Mouse (Mus musculus): ENCODE measurements around the gene Fkbp1b.
"Not testable (repeated sequence)": the region's sequence is repeated elsewhere in the genome, so short reads cannot be mapped to it uniquely, and the experiment has no call there.

Gene Fkbp1b

DNA sequence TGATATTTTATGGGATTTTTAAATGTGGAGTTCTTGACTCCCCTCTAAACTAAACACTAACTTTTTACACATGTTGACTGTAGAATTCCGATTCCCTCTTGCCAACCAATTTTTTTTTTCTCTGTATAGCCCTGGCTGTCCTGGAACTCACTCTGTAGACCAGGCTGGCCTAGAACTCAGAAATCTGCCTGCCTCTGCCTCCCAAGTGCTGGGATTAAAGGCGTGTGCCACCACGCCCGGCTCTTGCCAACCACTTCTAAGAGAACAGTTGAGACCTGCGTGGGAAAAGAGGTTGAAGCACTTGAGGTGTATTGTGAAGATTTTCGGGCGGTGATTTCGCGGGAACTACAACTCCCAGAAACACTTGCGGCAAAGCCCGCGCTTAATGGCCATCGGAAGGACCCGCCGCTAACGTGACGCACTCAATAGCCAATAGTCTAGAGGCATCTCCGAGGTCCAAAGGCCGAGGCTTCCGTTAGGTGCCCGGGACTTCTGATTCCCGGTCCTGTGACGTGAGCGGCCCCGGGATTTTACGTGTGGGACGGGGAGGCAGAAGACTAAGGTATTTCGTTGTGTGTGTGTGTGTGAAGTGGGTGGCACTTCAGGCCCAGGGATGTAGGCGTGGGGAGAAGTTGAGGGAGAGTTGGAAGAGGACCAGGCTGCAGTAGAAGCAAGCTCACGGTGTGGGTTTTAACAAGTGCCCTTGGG is 1.7 kb upstream of the Fkbp1b start, which contains the start of gene Wdcp:
Gene Wdcp (plus strand): TSS at position 414 of the 708 bp plus-strand sequence.
- peak; percentile 95 for DNase-seq

- no peak for DNase-seq
Measured at GRCm38 (mm10) chr12:4842456-4842855, 1.1 kb upstream of the Fkbp1b start.

DNA sequence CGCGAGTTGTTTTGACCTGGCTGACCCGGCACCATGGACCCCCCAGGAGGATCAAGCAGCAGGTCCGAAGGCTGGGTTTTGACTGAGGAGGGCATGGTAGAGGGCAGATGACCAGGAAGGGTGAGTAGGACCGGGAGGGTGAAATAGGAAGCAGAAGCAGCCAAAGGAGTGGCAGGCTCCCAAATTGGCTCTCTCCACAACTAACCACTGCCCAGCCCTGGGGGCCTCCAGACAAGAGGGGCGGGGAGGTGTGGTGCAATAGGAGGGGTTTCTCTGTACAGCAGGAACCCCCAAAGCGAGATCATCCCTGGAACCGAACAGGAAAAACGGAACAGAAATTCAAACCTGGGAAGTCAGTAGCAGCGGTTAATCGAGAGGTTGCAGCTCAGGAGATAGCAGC is 650 bp downstream of the Fkbp1b start:
- no peak for DNase-seq

GRCm38 (mm10) chr12:4840010-4840409 is 1.4 kb downstream of the Fkbp1b start:
- no peak for DNase-seq

GRCm38 (mm10) chr12:4836959-4837358 is 4.4 kb downstream of the Fkbp1b start:
- no peak for DNase-seq

GRCm38 (mm10) chr12:4827256-4827655 is 14.1 kb downstream of the Fkbp1b start:
- DNase-seq = no peak

GRCm38 (mm10) chr12:4817361-4818101 is 23.9 kb downstream of the Fkbp1b start, which contains the start of gene Sf3b6:
Gene Sf3b6, plus strand, starts transcription at chr12:4817544.
- DNase-seq = peak; percentile 97

GRCm38 (mm10) chr12:4816680-4817360 is 24.6 kb downstream of the Fkbp1b start:
- no peak for DNase-seq

DNA sequence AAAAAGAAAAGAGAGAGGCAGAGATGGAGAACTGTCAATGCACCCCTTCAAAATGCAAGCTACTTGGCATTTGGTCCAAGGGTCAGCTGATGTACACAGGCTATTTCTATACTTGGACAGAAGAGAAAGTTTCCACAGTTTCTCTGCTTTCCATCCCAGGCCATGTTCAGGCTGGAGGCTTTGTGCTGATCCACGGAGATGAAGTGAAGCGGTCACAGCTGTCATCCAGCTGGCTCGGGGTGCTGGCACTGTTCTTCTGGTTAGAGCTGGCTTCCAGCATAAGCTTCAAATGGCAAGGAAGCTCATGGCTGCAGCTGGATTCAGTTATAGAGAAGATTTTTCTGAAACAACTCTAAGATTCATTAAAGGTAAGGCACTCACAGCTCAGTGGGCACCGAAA is 27.8 kb downstream of the Fkbp1b start:
- no peak for DNase-seq

DNA sequence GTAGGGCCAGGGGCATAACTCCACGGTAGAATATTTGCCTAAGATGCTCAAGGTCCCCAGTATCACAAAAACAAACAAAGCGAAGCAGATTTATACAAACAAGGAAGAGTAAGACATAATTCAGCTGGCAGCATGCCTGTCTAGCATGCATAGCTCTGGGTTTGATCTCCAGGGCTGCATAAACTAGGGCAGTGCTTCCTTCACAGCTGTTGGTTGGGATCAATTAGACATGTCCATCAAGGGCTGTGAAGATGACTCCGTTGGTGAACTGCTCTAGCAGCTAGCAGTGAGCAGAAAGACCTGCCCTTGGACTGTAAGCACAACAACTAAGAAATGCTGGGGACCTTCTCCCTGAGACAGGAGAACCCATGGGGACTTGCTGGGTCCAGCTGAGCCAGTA is 29.7 kb downstream of the Fkbp1b start:
- DNase-seq = no peak

DNA sequence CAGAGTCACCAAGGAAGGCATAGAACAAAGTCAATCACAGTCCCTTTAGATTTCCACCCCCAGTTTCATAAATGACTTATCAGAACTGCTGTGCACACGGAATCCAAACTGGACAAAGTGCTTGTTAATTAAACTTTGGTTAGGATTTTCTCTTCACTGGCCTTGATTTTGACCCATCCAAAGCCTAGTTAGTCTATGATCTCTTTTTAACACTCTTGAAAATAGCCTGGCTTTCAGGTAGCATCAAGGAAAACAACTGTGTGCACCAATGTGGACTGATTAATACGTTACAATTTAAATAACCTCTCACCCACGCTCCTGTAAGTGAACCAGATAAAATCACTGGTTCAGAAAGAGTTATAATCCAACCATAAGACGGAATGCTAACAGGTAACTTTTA is 30.4 kb downstream of the Fkbp1b start:
- no peak for DNase-seq

- not testable (repeated sequence) for DNase-seq
Measured at GRCm38 (mm10) chr12:4797471-4797870, 43.9 kb downstream of the Fkbp1b start.

DNA sequence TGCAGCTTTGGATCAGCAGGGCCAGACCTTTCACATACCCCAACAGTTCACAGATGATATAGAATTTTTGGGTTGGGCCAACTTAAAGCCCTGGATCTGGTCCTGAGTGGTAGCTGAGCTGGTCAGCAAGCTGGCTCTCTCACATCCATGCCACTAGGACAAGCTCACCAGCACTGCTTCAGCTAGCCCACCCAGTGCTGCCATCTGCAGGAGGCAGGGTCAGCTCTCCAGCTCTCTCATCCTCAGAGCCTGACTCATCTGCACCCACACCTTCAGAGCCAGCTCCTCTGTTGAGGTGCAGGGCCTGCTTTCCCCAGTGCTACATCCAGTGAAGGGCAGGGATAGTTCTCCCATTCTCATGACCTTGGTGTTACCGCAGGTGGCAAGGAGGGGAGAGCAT is 47.7 kb downstream of the Fkbp1b start:
- DNase-seq = peak; percentile 15

DNA sequence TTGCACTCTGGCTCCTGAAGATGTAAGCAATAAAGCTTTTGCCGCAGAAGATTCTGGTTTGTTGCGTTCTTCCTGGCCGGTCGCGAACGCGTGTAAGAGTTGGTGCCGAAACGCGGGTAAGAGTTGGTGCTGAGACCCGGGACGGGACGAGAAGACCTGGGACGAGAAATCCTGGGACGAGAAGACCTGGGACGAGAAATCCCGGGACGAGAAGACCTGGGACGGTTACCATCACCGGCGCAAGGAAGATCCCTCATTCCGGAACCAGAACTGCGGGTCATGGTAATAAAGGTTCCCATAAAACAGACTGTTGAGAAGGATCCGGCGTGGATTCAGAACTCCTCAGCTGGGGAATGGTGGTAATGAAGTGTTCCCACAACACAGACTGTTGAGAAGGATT is 53.3 kb downstream of the Fkbp1b start:
- DNase-seq = not testable (repeated sequence)

DNA sequence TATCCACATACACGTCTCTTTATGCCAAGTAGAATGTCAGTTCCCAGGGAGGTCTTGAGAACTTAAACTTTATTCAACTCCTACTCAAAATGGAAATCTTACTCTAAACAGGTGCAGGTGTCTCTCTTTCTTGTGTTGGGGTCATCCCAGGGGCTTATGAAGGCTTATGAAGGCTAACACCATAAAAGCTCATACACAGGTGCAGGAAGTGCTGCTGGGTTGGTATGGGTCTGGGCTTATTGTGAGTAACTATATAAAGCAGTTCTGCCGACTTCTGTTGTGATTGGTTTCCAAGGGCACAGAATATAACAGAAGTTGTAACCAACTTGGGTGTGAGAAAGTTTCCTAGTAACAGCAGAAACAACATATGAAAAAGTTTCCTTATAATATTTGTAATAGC is 56.9 kb downstream of the Fkbp1b start:
- DNase-seq = no peak

GRCm38 (mm10) chr12:4783598-4783997 is 57.8 kb downstream of the Fkbp1b start:
- no peak for DNase-seq

All from right cerebral cortex, adult 18-20 months (tissue).